Mouse (Mus musculus): ENCODE data around the gene Plpp1. TPM values are rescaled to one million over a fixed set of nuclear protein-coding genes. Genes with fewer than 3 reads are reported as not detected.

Plpp1 gene
- polyA plus RNA-seq, 1 experiment, result 29.7 TPM

Other genes starting within 250 kb of the Plpp1 start
- not detected in 2 replicates for gene Il31ra, start 206.4 kb upstream of the Plpp1 start, polyA plus RNA-seq (2012; rRNA removed)
- gene Ddx4, start 148.3 kb upstream of the Plpp1 start, polyA plus RNA-seq (2012; rRNA removed), result 0.04 TPM in 1 of 2 replicates, not detected in the other
- gene Slc38a9, start 140.0 kb upstream of the Plpp1 start, polyA plus RNA-seq (2012; rRNA removed), result 2.1 and 5.6 TPM in 2 replicates
- gene Mtrex, start 126.6 kb downstream of the Plpp1 start, polyA plus RNA-seq (2012; rRNA removed), result 5.6 and 7.4 TPM in 2 replicates
- gene Dhx29, start 126.7 kb downstream of the Plpp1 start, polyA plus RNA-seq (2012; rRNA removed), result 2.2 and 2.4 TPM in 2 replicates
- gene Ccno, start 187.0 kb downstream of the Plpp1 start, polyA plus RNA-seq (2012; rRNA removed), result 0.22 and 0.37 TPM in 2 replicates
- not detected in 2 replicates for gene Mcidas, start 193.1 kb downstream of the Plpp1 start, polyA plus RNA-seq (2012; rRNA removed)
- 0.05 TPM in 1 of 2 replicates, not detected in the other for gene Cdc20b, start 234.3 kb downstream of the Plpp1 start, polyA plus RNA-seq (2012; rRNA removed)
- 2.4 and 2.7 TPM in 2 replicates for gene Gpx8, start 245.6 kb downstream of the Plpp1 start, polyA plus RNA-seq (2012; rRNA removed)

Data from large intestine, adult 2 months (tissue).